Mouse (Mus musculus): Measurements from ENCODE around the gene Cd6. TPM values are rescaled to one million over a fixed set of nuclear protein-coding genes. Genes with fewer than 3 reads are reported as not detected.

Gene Cd6
- total RNA-seq, 2 experiments from 2014 or later = 0.16 to 0.36 TPM

GRCm38 (mm10) chr19:10742565-10742964, 87.3 kb downstream of the Cd6 start:
- intact Hi-C loops (cut with DNase I) = no loop called here
- DNase-seq (ENCODE audit: low spot score) = no peak

GRCm38 (mm10) chr19:10742145-10742544, 87.7 kb downstream of the Cd6 start:
- intact Hi-C loops (cut with DNase I) = no loop called here

DNA sequence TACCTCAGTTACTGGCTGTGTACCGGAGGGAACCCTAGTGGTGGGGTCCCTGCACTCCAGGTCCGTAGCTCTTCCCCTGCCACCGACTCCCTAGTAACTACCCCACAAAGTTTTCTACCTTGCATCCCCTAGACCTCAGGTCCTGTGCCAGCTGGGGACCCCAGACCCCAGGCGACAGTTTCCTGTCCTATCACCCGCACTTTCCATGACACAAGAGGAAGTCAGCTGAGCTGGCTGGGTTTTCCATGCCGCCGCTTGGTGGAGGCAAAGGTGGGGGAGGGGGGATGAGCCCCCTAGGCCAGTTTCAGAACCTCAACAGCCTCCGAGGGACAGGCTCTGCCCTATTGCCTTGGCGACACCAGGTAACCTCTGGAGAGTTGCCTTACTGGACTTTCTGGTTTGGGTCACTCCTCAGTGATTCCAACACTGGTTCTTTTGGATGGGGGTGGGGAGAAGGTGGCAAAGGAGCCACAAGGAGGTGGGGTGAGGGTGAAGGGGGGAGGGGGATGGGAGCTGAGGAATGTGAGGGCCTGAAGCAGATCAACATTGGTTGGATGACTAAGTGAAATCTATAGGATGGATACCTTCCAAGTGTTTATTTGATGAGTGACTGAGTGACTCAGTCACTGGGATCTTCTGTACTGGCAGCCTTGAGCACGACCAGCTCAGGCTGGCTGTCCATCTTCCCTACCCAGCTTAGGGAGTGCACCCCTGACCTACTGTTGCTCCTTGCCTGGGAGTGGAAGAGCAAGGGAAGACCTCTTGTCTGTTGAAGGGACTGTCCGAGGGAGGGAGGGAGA, 89.0 kb downstream of the Cd6 start:
- intact Hi-C loops (cut with DNase I) = no loop called here
- DNase-seq (ENCODE audit: low spot score) = no peak

More at GRCm38 (mm10) chr19:10742145-10742544, 87.7 kb downstream of the Cd6 start:
- no peak for DNase-seq (ENCODE audit: low spot score)

DNA sequence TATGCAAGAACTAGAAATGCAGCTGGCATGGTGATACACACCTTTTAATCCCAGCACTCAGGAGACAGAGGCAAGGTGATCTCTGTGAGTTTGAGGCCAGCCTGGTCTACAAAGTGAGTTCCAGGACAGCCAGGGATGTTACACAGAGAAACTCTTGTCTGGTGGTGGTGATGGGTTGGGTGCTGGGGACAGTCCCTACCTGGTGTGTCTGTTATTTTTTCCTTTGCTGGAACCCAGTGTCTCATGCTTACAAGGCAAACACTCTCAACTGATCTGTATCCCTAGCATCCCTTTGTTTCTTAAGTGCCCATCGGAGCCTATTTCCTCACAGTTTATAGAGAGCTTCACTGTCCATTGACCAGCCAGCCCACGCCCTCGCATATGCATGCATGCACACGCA, 89.9 kb downstream of the Cd6 start:
- intact Hi-C loops (cut with DNase I) = no loop called here
- no peak for DNase-seq (ENCODE audit: low spot score)

Other genes with a start within 250 kb of the Cd6 start
- 100 to 1,000 TPM; 154 to 166 TPM for gene Ddb1, start 224.7 kb downstream of the Cd6 start, total RNA-seq (2021)
- gene Tkfc, start 224.4 kb downstream of the Cd6 start, total RNA-seq (2021) = 1 to 10 TPM; 9.1 to 9.3 TPM
- gene Vwce, start 195.8 kb downstream of the Cd6 start, total RNA-seq (2021) = not detected
- gene Pga5, start 152.0 kb downstream of the Cd6 start, total RNA-seq (2021) = not detected
- gene Vps37c, start 141.3 kb downstream of the Cd6 start, total RNA-seq (2021) = 10 to 100 TPM; 21.1 to 21.8 TPM
- under 1 TPM; 0.34 to 0.48 TPM for gene Cd5, start 91.1 kb downstream of the Cd6 start, total RNA-seq (2021)
- 1 to 10 TPM; 2.1 to 2.2 TPM for gene Slc15a3, start 9.7 kb upstream of the Cd6 start, total RNA-seq (2021)
- 10 to 100 TPM; 15.6 to 17.9 TPM for gene Tmem132a, start 39.9 kb upstream of the Cd6 start, total RNA-seq (2021)
- 10 to 100 TPM; 82.8 to 87.8 TPM for gene Tmem109, start 51.9 kb upstream of the Cd6 start, total RNA-seq (2021)
- 100 to 1,000 TPM; 213 to 229 TPM for gene Prpf19, start 65.2 kb upstream of the Cd6 start, total RNA-seq (2021)
- not detected for gene Zp1, start 90.6 kb upstream of the Cd6 start, total RNA-seq (2021)
- under 1 TPM in 1 of 2 experiments, not detected in 1; 0.08 TPM for gene Ptgdr2, start 107.1 kb upstream of the Cd6 start, total RNA-seq (2021)
- gene Ccdc86, start 119.2 kb upstream of the Cd6 start, total RNA-seq (2021) = 1 to 10 TPM; 5.7 to 6.2 TPM
- gene Ms4a10, start 144.6 kb upstream of the Cd6 start, total RNA-seq (2021) = not detected
- gene Ms4a15, start 163.2 kb upstream of the Cd6 start, total RNA-seq (2021) = not detected
- gene Ms4a18, start 188.0 kb upstream of the Cd6 start, total RNA-seq (2021) = not detected

Data from heart, postnatal 25 days (tissue).